Mouse (Mus musculus): ENCODE measurements around the gene Tspo.

Tspo gene

GRCm38 (mm10) chr15:83563327-83563856 is at the start of gene Tspo, which contains the start of gene Mcat:
Gene Tspo (plus strand): TSS chr15:83563592.
Gene Mcat (minus strand): TSS chr15:83563787.
- no peak for DNase-seq (ENCODE audit: extremely low read depth, low read depth, low spot score)

- DNase-seq (ENCODE audit: extremely low read depth, low read depth, low spot score): no peak
Observed at GRCm38 (mm10) chr15:83515018-83515417, 48.4 kb upstream of the Tspo start.

- DNase-seq (ENCODE audit: extremely low read depth, low read depth, low spot score): no peak
Observed at GRCm38 (mm10) chr15:83518215-83519048, 45.0 kb upstream of the Tspo start.

GRCm38 (mm10) chr15:83520861-83521382 is 42.5 kb upstream of the Tspo start:
- DNase-seq (ENCODE audit: extremely low read depth, low read depth, low spot score): peak; percentile 94

GRCm38 (mm10) chr15:83523196-83523595 is 40.2 kb upstream of the Tspo start:
- no peak for DNase-seq (ENCODE audit: extremely low read depth, low read depth, low spot score)

- DNase-seq (ENCODE audit: extremely low read depth, low read depth, low spot score): no peak
Observed at GRCm38 (mm10) chr15:83523638-83524332, 39.6 kb upstream of the Tspo start.

- no peak for DNase-seq (ENCODE audit: extremely low read depth, low read depth, low spot score)
Observed at GRCm38 (mm10) chr15:83524333-83524729, 39.1 kb upstream of the Tspo start.

GRCm38 (mm10) chr15:83526424-83527091 is 36.8 kb upstream of the Tspo start, which contains the start of gene Bik:
Gene Bik (plus strand): TSS chr15:83526862.
- no peak for DNase-seq (ENCODE audit: extremely low read depth, low read depth, low spot score)

GRCm38 (mm10) chr15:83527092-83527437 is 36.3 kb upstream of the Tspo start:
- no peak for DNase-seq (ENCODE audit: extremely low read depth, low read depth, low spot score)

GRCm38 (mm10) chr15:83527747-83528146 is 35.6 kb upstream of the Tspo start:
- no peak for DNase-seq (ENCODE audit: extremely low read depth, low read depth, low spot score)

GRCm38 (mm10) chr15:83528892-83529291 is 34.5 kb upstream of the Tspo start:
- no peak for DNase-seq (ENCODE audit: extremely low read depth, low read depth, low spot score)

- no peak for DNase-seq (ENCODE audit: extremely low read depth, low read depth, low spot score)
Observed at GRCm38 (mm10) chr15:83529765-83530164, 33.6 kb upstream of the Tspo start.

- DNase-seq (ENCODE audit: extremely low read depth, low read depth, low spot score): no peak
Observed at GRCm38 (mm10) chr15:83530233-83530632, 33.2 kb upstream of the Tspo start.

- no peak for DNase-seq (ENCODE audit: extremely low read depth, low read depth, low spot score)
Observed at GRCm38 (mm10) chr15:83530688-83531087, 32.7 kb upstream of the Tspo start.

GRCm38 (mm10) chr15:83531961-83532469 is 31.4 kb upstream of the Tspo start:
- DNase-seq (ENCODE audit: extremely low read depth, low read depth, low spot score): no peak

GRCm38 (mm10) chr15:83532606-83533005 is 30.8 kb upstream of the Tspo start:
- no peak for DNase-seq (ENCODE audit: extremely low read depth, low read depth, low spot score)

GRCm38 (mm10) chr15:83534960-83535889 is 28.2 kb upstream of the Tspo start:
- no peak for DNase-seq (ENCODE audit: extremely low read depth, low read depth, low spot score)

GRCm38 (mm10) chr15:83535890-83536231 is 27.5 kb upstream of the Tspo start:
- no peak for DNase-seq (ENCODE audit: extremely low read depth, low read depth, low spot score)

- DNase-seq (ENCODE audit: extremely low read depth, low read depth, low spot score): no peak
Observed at GRCm38 (mm10) chr15:83538855-83539254, 24.5 kb upstream of the Tspo start.

GRCm38 (mm10) chr15:83539905-83540304 is 23.5 kb upstream of the Tspo start:
- no peak for DNase-seq (ENCODE audit: extremely low read depth, low read depth, low spot score)

Data from fat pad, adult 2 months (tissue).